Mouse (Mus musculus): ENCODE measurements around the gene Tmem132c. TPM values are rescaled to one million over a fixed set of nuclear protein-coding genes. Genes with fewer than 3 reads are reported as not detected.

Tmem132c gene
- total and polyA plus RNA-seq, 3 experiments: 0.14 to 0.43 TPM; not detected in 1

- intact Hi-C loops (cut with DNase I): no loop called here
- WGBS: 32% methylated on average over 8 of the region's 8 CpGs
Measured at GRCm38 (mm10) chr5:127300597-127301254, 59.1 kb downstream of the Tmem132c start.

GRCm38 (mm10) chr5:127305312-127305711 lies 63.7 kb downstream of the Tmem132c start:
- H3K27me3 ChIP-seq (ENCODE audit: control insufficient read depth, insufficient read depth, low read length): no peaks in the 10 kb centered on the region
- intact Hi-C loops (cut with DNase I): no loop called here
- H3K79me2 ChIP-seq (replicated peaks; ENCODE audit: control insufficient read depth, insufficient read depth, low read length): no peaks in the 10 kb centered on the region
- no peak overlapping the region for H3K27ac ChIP-seq
- H3K9ac ChIP-seq (ENCODE audit: low read depth, low read length): no peak overlapping the region
- 73% methylated on average over 5 of the region's 5 CpGs for WGBS
- TF ChIP-seq POLR2A (IDR thresholded peaks at IDR 0.05; ENCODE audit: insufficient read depth, low read depth, low read length) (no peak), CTCF (IDR thresholded peaks at IDR 0.05) (no peak), EP300 (IDR thresholded peaks at IDR 0.05; ENCODE audit: insufficient read depth, low read depth, low read length) (no peak)
- no peak for DNase-seq
- H3K36me3 ChIP-seq (ENCODE audit: control insufficient read depth, insufficient read depth, low read length): no peaks in the 10 kb centered on the region
- H3K4me1 ChIP-seq (ENCODE audit: control insufficient read depth, insufficient read depth, low read length): no peaks in the 10 kb centered on the region
- no peak overlapping the region for H3K4me3 ChIP-seq

More at GRCm38 (mm10) chr5:127300597-127301254, 59.1 kb downstream of the Tmem132c start:
- no peak overlapping the region for H3K4me3 ChIP-seq
- DNase-seq: no peak
- H3K27me3 ChIP-seq (ENCODE audit: control insufficient read depth, insufficient read depth, low read length): no peaks in the 10 kb centered on the region
- TF ChIP-seq EP300 (IDR thresholded peaks at IDR 0.05; ENCODE audit: insufficient read depth, low read depth, low read length): no peak
- no peak for TF ChIP-seq CTCF (IDR thresholded peaks at IDR 0.05)
- TF ChIP-seq POLR2A (IDR thresholded peaks at IDR 0.05; ENCODE audit: insufficient read depth, low read depth, low read length): no peak
- no peaks in the 10 kb centered on the region for H3K4me1 ChIP-seq (ENCODE audit: control insufficient read depth, insufficient read depth, low read length)
- no peaks in the 10 kb centered on the region for H3K36me3 ChIP-seq (ENCODE audit: control insufficient read depth, insufficient read depth, low read length)
- H3K9ac ChIP-seq (ENCODE audit: low read depth, low read length): no peak overlapping the region
- H3K79me2 ChIP-seq (replicated peaks; ENCODE audit: control insufficient read depth, insufficient read depth, low read length): no peaks in the 10 kb centered on the region
- no peak overlapping the region for H3K27ac ChIP-seq

- H3K27me3 ChIP-seq (ENCODE audit: control insufficient read depth, insufficient read depth, low read length): no peaks in the 10 kb centered on the region
- TF ChIP-seq POLR2A (IDR thresholded peaks at IDR 0.05; ENCODE audit: insufficient read depth, low read depth, low read length) (no peak), CTCF (IDR thresholded peaks at IDR 0.05) (no peak), EP300 (IDR thresholded peaks at IDR 0.05; ENCODE audit: insufficient read depth, low read depth, low read length) (no peak)
- H3K4me3 ChIP-seq: no peak overlapping the region
- no peaks in the 10 kb centered on the region for H3K79me2 ChIP-seq (replicated peaks; ENCODE audit: control insufficient read depth, insufficient read depth, low read length)
- WGBS: 40% methylated on average over 5 of the region's 5 CpGs
- no peak for DNase-seq
- intact Hi-C loops (cut with DNase I): no loop called here
- H3K4me1 ChIP-seq (ENCODE audit: control insufficient read depth, insufficient read depth, low read length): no peaks in the 10 kb centered on the region
- H3K36me3 ChIP-seq (ENCODE audit: control insufficient read depth, insufficient read depth, low read length): no peaks in the 10 kb centered on the region
- no peak overlapping the region for H3K9ac ChIP-seq (ENCODE audit: low read depth, low read length)
- H3K27ac ChIP-seq: no peak overlapping the region
Measured at GRCm38 (mm10) chr5:127305719-127306118, 64.1 kb downstream of the Tmem132c start.

- TF ChIP-seq CTCF (IDR thresholded peaks at IDR 0.05): no peak
- TF ChIP-seq POLR2A (IDR thresholded peaks at IDR 0.05; ENCODE audit: insufficient read depth, low read depth, low read length): no peak
- no peak for TF ChIP-seq EP300 (IDR thresholded peaks at IDR 0.05; ENCODE audit: insufficient read depth, low read depth, low read length)
- Histone ChIP-seq H3K27ac (no peak overlapping the region), H3K79me2 (replicated peaks; ENCODE audit: control insufficient read depth, insufficient read depth, low read length) (no peaks in the 10 kb centered on the region), H3K9ac (ENCODE audit: low read depth, low read length) (no peak overlapping the region), H3K36me3 (ENCODE audit: control insufficient read depth, insufficient read depth, low read length) (no peaks in the 10 kb centered on the region), H3K4me3 (no peak overlapping the region), H3K4me1 (ENCODE audit: control insufficient read depth, insufficient read depth, low read length) (no peaks in the 10 kb centered on the region), H3K27me3 (ENCODE audit: control insufficient read depth, insufficient read depth, low read length) (no peaks in the 10 kb centered on the region)
- intact Hi-C loops (cut with DNase I): no loop called here
- WGBS: 41% methylated on average over 1 of the region's 1 CpGs
- DNase-seq: no peak
Measured at GRCm38 (mm10) chr5:127306726-127307125, 65.1 kb downstream of the Tmem132c start.

- no peaks in the 10 kb centered on the region for H3K36me3 ChIP-seq (ENCODE audit: control insufficient read depth, insufficient read depth, low read length)
- H3K4me1 ChIP-seq (ENCODE audit: control insufficient read depth, insufficient read depth, low read length): no peaks in the 10 kb centered on the region
- WGBS: 52% methylated on average over 14 of the region's 14 CpGs
- TF ChIP-seq EP300 (IDR thresholded peaks at IDR 0.05; ENCODE audit: insufficient read depth, low read depth, low read length) (no peak), POLR2A (IDR thresholded peaks at IDR 0.05; ENCODE audit: insufficient read depth, low read depth, low read length) (no peak), CTCF (IDR thresholded peaks at IDR 0.05) (no peak)
- H3K27ac ChIP-seq: no peak overlapping the region
- intact Hi-C loops (cut with DNase I): no loop called here
- H3K27me3 ChIP-seq (ENCODE audit: control insufficient read depth, insufficient read depth, low read length): no peaks in the 10 kb centered on the region
- no peak overlapping the region for H3K9ac ChIP-seq (ENCODE audit: low read depth, low read length)
- H3K79me2 ChIP-seq (replicated peaks; ENCODE audit: control insufficient read depth, insufficient read depth, low read length): no peaks in the 10 kb centered on the region
- DNase-seq: no peak
- H3K4me3 ChIP-seq: no peak overlapping the region
Measured at GRCm38 (mm10) chr5:127310318-127311004, 68.9 kb downstream of the Tmem132c start.

- Histone ChIP-seq H3K36me3 (ENCODE audit: control insufficient read depth, insufficient read depth, low read length) (no peaks in the 10 kb centered on the region), H3K79me2 (replicated peaks; ENCODE audit: control insufficient read depth, insufficient read depth, low read length) (no peaks in the 10 kb centered on the region), H3K4me1 (ENCODE audit: control insufficient read depth, insufficient read depth, low read length) (no peaks in the 10 kb centered on the region), H3K27me3 (ENCODE audit: control insufficient read depth, insufficient read depth, low read length) (no peaks in the 10 kb centered on the region), H3K4me3 (no peak overlapping the region), H3K9ac (ENCODE audit: low read depth, low read length) (no peak overlapping the region), H3K27ac (no peak overlapping the region)
- no peak for DNase-seq
- TF ChIP-seq POLR2A (IDR thresholded peaks at IDR 0.05; ENCODE audit: insufficient read depth, low read depth, low read length) (no peak), CTCF (IDR thresholded peaks at IDR 0.05) (no peak), EP300 (IDR thresholded peaks at IDR 0.05; ENCODE audit: insufficient read depth, low read depth, low read length) (no peak)
- intact Hi-C loops (cut with DNase I): no loop called here
- 76% methylated on average over 2 of the region's 2 CpGs for WGBS
Measured at GRCm38 (mm10) chr5:127311005-127311331, 69.4 kb downstream of the Tmem132c start.

Data from heart, adult 2 months (tissue).